Comparison of ENCODE assay signal across 9 mouse cellular contexts in the genomic region with DNA sequence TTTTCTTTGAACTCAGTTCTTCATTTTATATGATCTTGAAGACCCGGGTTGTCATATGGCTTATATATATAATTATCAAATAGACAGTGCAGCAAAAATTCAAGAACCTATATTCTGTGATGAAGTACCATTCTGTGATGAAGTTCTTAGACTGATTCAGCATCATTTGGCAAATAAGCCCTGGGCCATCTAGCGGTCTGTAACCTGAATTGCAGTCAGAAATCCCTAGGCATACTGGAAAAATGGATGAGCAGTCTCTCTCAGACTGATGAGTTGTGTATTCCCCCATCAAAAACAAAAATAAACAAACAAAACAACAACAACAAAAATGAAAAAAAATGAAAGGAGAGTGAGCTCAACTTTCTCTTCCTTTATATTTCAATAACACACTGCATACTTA.
DNase-seq lines count a peak whose midpoint lies in the region; ATAC-seq and TF ChIP-seq lines count a peak whose summit lies in the region.
"Had no signal": no experiment of that assay in that cellular context is flagged by ENCODE, and none has a peak within 500 bp of the region (broad histone marks: within the 10 kb centered on the region; RNA-seq: fewer than 3 reads in every experiment).

No protein-coding gene starts in this region.

- H3K4me1 ChIP-seq in hindbrain, postnatal 0 days (ENCODE audit: insufficient read depth, low read length) = no peaks in the 10 kb centered on the region
- no peaks in the 10 kb centered on the region for H3K4me1 ChIP-seq in hindbrain, embryonic 10.5 days (replicated peaks)
- H3K4me1 ChIP-seq: heart, embryonic 12.5 days had no signal

- DNase-seq in hindbrain, postnatal 0 days (ENCODE audit: low spot score) = no peak
- DNase-seq in hindbrain, embryonic 10.5 days (ENCODE audit: low spot score) = no peak
- peak; percentile 3 for DNase-seq in lung, postnatal 36 days
- DNase-seq in lung, postnatal 14 days = no peak
- peak; percentile 9 for DNase-seq in Muller cell, postnatal 12 days (ENCODE audit: inconsistent ontology term)
- DNase-seq in mesoderm, embryonic 11.5 days (ENCODE audit: low read depth, low spot score) = peak; percentile 13
- DNase-seq in urinary bladder, postnatal 4 days (ENCODE audit: low spot score in 2 of 2) = no peak

- 23% methylated on average over 2 of the region's 2 CpGs for WGBS in hindbrain, postnatal 0 days
- 20% methylated on average over 2 of the region's 2 CpGs for WGBS in hindbrain, embryonic 10.5 days

- H3K4me2 ChIP-seq in hindbrain, postnatal 0 days (ENCODE audit: low read depth, low read length) = no peak overlapping the region
- H3K4me2 ChIP-seq: heart, embryonic 12.5 days had no signal

- no peak overlapping the region for H3K9ac ChIP-seq in hindbrain, postnatal 0 days (replicated peaks; ENCODE audit: low read length)
- H3K9ac ChIP-seq: heart, embryonic 12.5 days had no signal

- no peak overlapping the region for H3K4me3 ChIP-seq in hindbrain, postnatal 0 days (ENCODE audit: low read length)
- H3K4me3 ChIP-seq in hindbrain, embryonic 10.5 days = no peak overlapping the region
- H3K4me3 ChIP-seq: heart, embryonic 12.5 days had no signal

- H3K36me3 ChIP-seq in hindbrain, postnatal 0 days (ENCODE audit: insufficient read depth, low read length) = no peaks in the 10 kb centered on the region
- no peaks in the 10 kb centered on the region for H3K36me3 ChIP-seq in hindbrain, embryonic 10.5 days
- H3K36me3 ChIP-seq: heart, embryonic 12.5 days had no signal

- TF ChIP-seq CTCF in hindbrain, postnatal 0 days (IDR thresholded peaks at IDR 0.05; ENCODE audit: low read depth) = peak; percentile 45

- H3K9me3 ChIP-seq in hindbrain, postnatal 0 days (ENCODE audit: low read length) = no peaks in the 10 kb centered on the region
- no peaks in the 10 kb centered on the region for H3K9me3 ChIP-seq in hindbrain, embryonic 10.5 days
- H3K9me3 ChIP-seq: heart, embryonic 12.5 days had no signal

- no peaks in the 10 kb centered on the region for H3K27me3 ChIP-seq in hindbrain, postnatal 0 days (ENCODE audit: insufficient read depth, low read length)
- H3K27me3 ChIP-seq in hindbrain, embryonic 10.5 days (ENCODE audit: insufficient read depth, poor library complexity, severe bottlenecking) = no peaks in the 10 kb centered on the region
- H3K27me3 ChIP-seq: heart, embryonic 12.5 days had no signal

- no peak overlapping the region for H3K27ac ChIP-seq in hindbrain, postnatal 0 days
- H3K27ac ChIP-seq in hindbrain, embryonic 10.5 days = no peak overlapping the region
- H3K27ac ChIP-seq: macrophage had no signal

- no peak for ATAC-seq in hindbrain, postnatal 0 days

Comparison
In these comparisons a context has a peak if more than half of its experiments do, and no peak if none do; other contexts are left out.
1. DNase-seq: peak in lung, postnatal 36 days (single experiment), Muller cell, postnatal 12 days (single experiment) and mesoderm, embryonic 11.5 days (single experiment); none in hindbrain, postnatal 0 days (single experiment), hindbrain, embryonic 10.5 days (single experiment), lung, postnatal 14 days (single experiment) and urinary bladder, postnatal 4 days (0 of 2).